Mouse (Mus musculus) heart, postnatal 0 days (tissue): ENCODE results near the gene Rnf126.

Experiments used
- CTCF ChIP-seq: IDR thresholded peaks from 2 replicates; pipeline ENCODE4 v1.5.1; 2016; ENCODE audit warnings: antibody characterized with exemption, control low read depth, low read depth
- EP300 ChIP-seq: IDR thresholded peaks from 2 replicates; pipeline ENCODE4 v1.6.1; 2016; ENCODE audit warnings: antibody characterized with exemption, low read depth

GRCm38 (mm10) chr10:79765228-79765745 lies 1.5 kb downstream of the Rnf126 start:
- TF ChIP-seq CTCF (no peak), EP300 (no peak)
